Mouse (Mus musculus) liver, embryonic 15.5 days (tissue): ENCODE results near the gene Prnd. TPM values are rescaled to one million over a fixed set of nuclear protein-coding genes. Genes with fewer than 3 reads are reported as not detected.

ENCODE experiments used
- ATAC-seq: fragments of 200-750 bp; cut with Nextera tagmentation; 2 replicates; pipeline ENCODE4 v1.8.0; 2017; ENCODE audit warnings: moderate number of reproducible peaks, mild to moderate bottlenecking, moderate library complexity; ENCODE audit not compliant: insufficient read depth
- H3K27ac ChIP-seq: fragments of 300-500 bp; sonication (generic); replicated peaks from 2 replicates; pipeline ENCODE4 v1.5.1; 2015; ENCODE audit warnings: mild to moderate bottlenecking, inconsistent platforms
- H3K27me3 ChIP-seq: fragments of 300-500 bp; sonication (generic); 2 replicates; pipeline ENCODE4 v1.6.1; 2015; ENCODE audit warnings: mild to moderate bottlenecking, inconsistent platforms
- H3K36me3 ChIP-seq: fragments of 300-500 bp; sonication (generic); replicated peaks from 2 replicates; pipeline ENCODE4 v1.6.1; 2015; ENCODE audit warnings: moderate library complexity, mild to moderate bottlenecking, inconsistent platforms
- H3K4me1 ChIP-seq: fragments of 300-500 bp; sonication (generic); replicated peaks from 2 replicates; pipeline ENCODE4 v1.6.1; 2015; ENCODE audit warnings: inconsistent platforms
- H3K4me2 ChIP-seq: fragments of 300-500 bp; sonication (generic); 2 replicates; pipeline ENCODE4 v1.6.1; 2015; ENCODE audit warnings: moderate library complexity, mild to moderate bottlenecking, inconsistent platforms
- H3K4me3 ChIP-seq: fragments of 300-500 bp; sonication (generic); replicated peaks from 2 replicates; pipeline ENCODE4 v1.5.1; 2015; ENCODE audit warnings: mild to moderate bottlenecking, inconsistent platforms
- H3K9ac ChIP-seq: fragments of 300-500 bp; sonication (generic); 2 replicates; pipeline ENCODE4 v1.6.1; 2015; ENCODE audit warnings: moderate library complexity, mild to moderate bottlenecking, inconsistent platforms
- H3K9me3 ChIP-seq: fragments of 300-500 bp; sonication (generic); replicated peaks from 2 replicates; pipeline ENCODE4 v1.6.1; 2016; ENCODE audit warnings: inconsistent platforms
- WGBS: fragments of 180-500 bp; shearing (Covaris S2); methylation state at CpG from one replicate; pipeline ENCODE4 v1.1.7; 2015; ENCODE audit warnings: mixed read lengths; ENCODE audit not compliant: insufficient replicate concordance; 5-methylcytosine and 5-hydroxymethylcytosine counted together
- polyA plus RNA-seq: library from polyadenylated mRNA; unstranded; fragments of >200 nt; fragmentation: Nextera tagmentation; extraction: Ambion mirVana; gene quantifications from 2 replicates; pipeline ENCODE4 v1.2.1, GENCODE M21; 2015

The Prnd gene
- polyA plus RNA-seq, 1 experiment from 2014 or later = 0.56 TPM

GRCm38 (mm10) chr2:132004495-132005136, 54.0 kb downstream of the Prnd start:
- H3K4me2 ChIP-seq = no peak overlapping the region
- ATAC-seq = no peak
- H3K4me1 ChIP-seq = no peaks in the 10 kb centered on the region
- H3K9ac ChIP-seq = no peak overlapping the region
- WGBS = 73% methylated on average over 9 of the region's 9 CpGs
- H3K36me3 ChIP-seq = no peaks in the 10 kb centered on the region
- H3K27ac ChIP-seq = no peak overlapping the region
- H3K27me3 ChIP-seq = no peaks in the 10 kb centered on the region
- H3K9me3 ChIP-seq = no peaks in the 10 kb centered on the region
- no peak overlapping the region for H3K4me3 ChIP-seq

GRCm38 (mm10) chr2:132005445-132005844, 54.8 kb downstream of the Prnd start:
- no peaks in the 10 kb centered on the region for H3K9me3 ChIP-seq
- no peak overlapping the region for H3K9ac ChIP-seq
- WGBS = 67% methylated on average over 4 of the region's 4 CpGs
- no peak overlapping the region for H3K4me2 ChIP-seq
- H3K27me3 ChIP-seq = no peaks in the 10 kb centered on the region
- H3K36me3 ChIP-seq = no peaks in the 10 kb centered on the region
- H3K4me1 ChIP-seq = no peaks in the 10 kb centered on the region
- ATAC-seq = no peak
- H3K27ac ChIP-seq = no peak overlapping the region
- no peak overlapping the region for H3K4me3 ChIP-seq

Other genes with a start within 250 kb of the Prnd start
- gene Erv3, start 91.1 kb upstream of the Prnd start, polyA plus RNA-seq = not detected in 2 replicates
- gene Prnp, start 40.9 kb upstream of the Prnd start, polyA plus RNA-seq = 32.1 and 34.1 TPM in 2 replicates
- 0.12 TPM in 1 of 2 replicates, not detected in the other for gene Prn, start 40.9 kb upstream of the Prnd start, polyA plus RNA-seq
- 2.8 and 2.9 TPM in 2 replicates for gene Rassf2, start 79.4 kb downstream of the Prnd start, polyA plus RNA-seq
- 3.0 and 3.7 TPM in 2 replicates for gene Slc23a2, start 194.2 kb downstream of the Prnd start, polyA plus RNA-seq